8 mouse cellular contexts compared by ENCODE assay signal in the genomic region with DNA sequence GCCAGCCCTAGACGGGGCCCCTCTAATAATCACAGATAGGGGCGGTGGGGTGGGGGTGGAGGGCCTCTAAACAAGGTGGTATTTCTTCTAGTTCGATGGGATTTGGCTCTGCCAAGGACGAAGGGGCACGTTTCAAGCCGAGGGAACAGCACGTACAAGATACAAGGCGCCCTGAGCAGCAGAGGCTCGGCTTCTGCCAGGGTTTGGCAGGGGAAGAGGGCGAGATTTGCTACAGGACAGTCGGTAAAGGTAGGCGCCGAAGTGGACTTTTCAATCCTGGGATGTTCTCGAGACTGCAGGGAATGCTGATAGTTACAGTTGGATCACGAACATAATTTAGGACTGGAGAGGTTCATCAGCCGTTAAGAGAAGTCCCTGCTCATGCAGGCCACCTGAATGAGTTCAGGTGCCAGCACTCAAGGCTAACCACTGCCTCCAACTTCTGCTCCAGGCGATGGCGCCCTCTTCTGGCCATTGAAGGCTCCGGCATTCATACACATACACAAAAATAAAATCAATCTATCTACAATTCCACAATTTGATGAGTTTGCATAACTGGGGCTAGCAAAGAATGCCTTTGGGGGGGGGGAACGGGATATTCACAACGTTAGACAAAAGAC. TPM values are rescaled to one million over a fixed set of nuclear protein-coding genes. Genes with fewer than 3 reads are reported as not detected.
DNase-seq lines count a peak whose midpoint lies in the region; ATAC-seq and TF ChIP-seq lines count a peak whose summit lies in the region.

No protein-coding gene starts in this region.

- WGBS in kidney, adult 2 months: 10% methylated on average over 21 of the region's 21 CpGs

- peaks cover 9% of the 10 kb centered on the region; the same call in 1 of the 2 replicates for H3K4me1 ChIP-seq in kidney, adult 2 months (ENCODE audit: control insufficient read depth, insufficient read depth, low read length)

- peak overlapping the region; percentile 9; the same call in 1 of the 2 replicates for H3K4me3 ChIP-seq in kidney, adult 2 months (ENCODE audit: insufficient read depth, low read depth, low read length)

- H3K36me3 ChIP-seq in kidney, adult 2 months (ENCODE audit: control insufficient read depth, insufficient read depth, low read length): peaks cover 2% of the 10 kb centered on the region; the same call in 1 of the 2 replicates

- H3K27ac ChIP-seq in kidney, adult 2 months (ENCODE audit: insufficient read depth, low read depth, low read length): peak overlapping the region; percentile 22

- DNase-seq in urinary bladder, postnatal 14 days (ENCODE audit: low spot score): peak; percentile 79
- no peak for DNase-seq in urinary bladder, adult 2 months (ENCODE audit: low spot score)
- peak; percentile 57 to 63 for DNase-seq in cerebellum, postnatal 36 days
- peak; percentile 75 to 85 for DNase-seq in heart, adult 18-20 months
- peak; percentile 75 for DNase-seq in kidney, adult 2 months
- DNase-seq in lung, postnatal 10 days: peak; percentile 79
- DNase-seq in retina, postnatal 1 day: peak; percentile 62

- no peaks in the 10 kb centered on the region for H3K27me3 ChIP-seq in kidney, adult 2 months (replicated peaks; ENCODE audit: control insufficient read depth, insufficient read depth, low read length)

- ATAC-seq in inflammation-experienced regulatory T-cells, adult 6 months: no peak

- TF ChIP-seq POLR2A in kidney, adult 2 months (IDR thresholded peaks at IDR 0.05; ENCODE audit: low read depth, low read length): no peak

- TF ChIP-seq CTCF in kidney, adult 2 months (conservative IDR thresholded peaks at IDR 0.05; ENCODE audit: insufficient read depth, insufficient read length, low read depth, low read length): peak; percentile 76

RNA-seq across cellular contexts. Expression of a gene that starts 0.9 kb away (rescaled TPM):
- polyA plus RNA-seq in urinary bladder, adult 2 months (2012; rRNA removed): 93.7 and 117 TPM in 2 replicates
- 100 to 1,000 TPM; 107 to 116 TPM for total RNA-seq in heart, adult 18-20 months (2021)
- polyA plus RNA-seq in kidney, adult 2 months (2012; rRNA removed): 185 and 187 TPM in 2 replicates
- 10 to 100 TPM; 28.8 to 39.0 (median 36.1) TPM for polyA plus RNA-seq in inflammation-experienced regulatory T-cells, adult 6 months (2017; shearing (Covaris generic))

RNA-seq across cellular contexts. Expression of a gene that starts 15.4 kb away (rescaled TPM):
- polyA plus RNA-seq in urinary bladder, adult 2 months (2012; rRNA removed): 13.2 and 16.5 TPM in 2 replicates
- 1 to 10 TPM; 5.3 to 5.4 TPM for total RNA-seq in heart, adult 18-20 months (2021)
- polyA plus RNA-seq in kidney, adult 2 months (2012; rRNA removed): 13.4 and 15.3 TPM in 2 replicates
- 1 to 10 TPM in 2 of 3 experiments, under 1 TPM in 1; 0.97 to 1.7 (median 1.3) TPM for polyA plus RNA-seq in inflammation-experienced regulatory T-cells, adult 6 months (2017; shearing (Covaris generic))

RNA-seq across cellular contexts. Expression of a gene that starts 18.8 kb away (rescaled TPM):
- 0.07 and 0.10 TPM in 2 replicates for polyA plus RNA-seq in urinary bladder, adult 2 months (2012; rRNA removed)
- 1 to 10 TPM; 1.2 to 1.5 TPM for total RNA-seq in heart, adult 18-20 months (2021)
- polyA plus RNA-seq in kidney, adult 2 months (2012; rRNA removed): 69.8 and 75.0 TPM in 2 replicates
- under 1 TPM in 2 of 3 experiments, not detected in 1; 0.26 to 0.41 TPM for polyA plus RNA-seq in inflammation-experienced regulatory T-cells, adult 6 months (2017; shearing (Covaris generic))

RNA-seq across cellular contexts. Expression of a gene that starts 28.5 kb away (rescaled TPM):
- polyA plus RNA-seq in urinary bladder, adult 2 months (2012; rRNA removed): 2.7 and 2.9 TPM in 2 replicates
- under 1 TPM in 1 of 2 experiments, not detected in 1; 0.44 TPM for total RNA-seq in heart, adult 18-20 months (2021)
- polyA plus RNA-seq in kidney, adult 2 months (2012; rRNA removed): 0.33 and 0.43 TPM in 2 replicates
- not detected for polyA plus RNA-seq in inflammation-experienced regulatory T-cells, adult 6 months (2017; shearing (Covaris generic))

Comparison
In these comparisons a context has a peak if more than half of its experiments do, and no peak if none do; other contexts are left out.
1. RNA of a gene that starts 18.8 kb away (polyA plus RNA-seq): 69.8 to 75.0 TPM in kidney, adult 2 months; 0.26 to 0.41 TPM in inflammation-experienced regulatory T-cells, adult 6 months and 0.07 to 0.10 TPM in urinary bladder, adult 2 months; every median in the first group is over 10 times any median in the second.